Mouse (Mus musculus): ENCODE measurements around the gene Vwa1. TPM values are rescaled to one million over a fixed set of nuclear protein-coding genes. Genes with fewer than 3 reads are reported as not detected.

Gene Vwa1
- polyA plus RNA-seq, 1 experiment from 2014 or later, result 24.4 TPM

GRCm38 (mm10) chr4:155738262-155738661, 36.2 kb downstream of the Vwa1 start:
- ATAC-seq (ENCODE audit: low FRiP score), result no peak
- H3K4me2 ChIP-seq, result no peak overlapping the region
- H3K9me3 ChIP-seq, result no peaks in the 10 kb centered on the region
- H3K4me3 ChIP-seq, result no peak overlapping the region
- peaks cover 63% of the 10 kb centered on the region for H3K36me3 ChIP-seq
- 0 out of 2 replicates have a peak overlapping the region, but pooled peaks have one; percentile 24 for H3K9ac ChIP-seq
- no peaks in the 10 kb centered on the region for H3K27me3 ChIP-seq
- peaks cover 39% of the 10 kb centered on the region for H3K4me1 ChIP-seq (replicated peaks)
- H3K27ac ChIP-seq, result no peak overlapping the region
- 72% methylated on average over 8 of the region's 8 CpGs for WGBS

- 89% methylated on average over 5 of the region's 5 CpGs for WGBS
- Histone ChIP-seq H3K4me1 (replicated peaks) (peaks cover 41% of the 10 kb centered on the region), H3K27ac (0 out of 2 replicates have a peak overlapping the region, but pooled peaks have one; percentile 96), H3K9me3 (no peaks in the 10 kb centered on the region), H3K9ac (peak overlapping the region; percentile 96; the same call in 1 of the 2 replicates), H3K27me3 (no peaks in the 10 kb centered on the region), H3K4me2 (peak overlapping the region; percentile 96), H3K36me3 (peaks cover 52% of the 10 kb centered on the region), H3K4me3 (peak overlapping the region; percentile 81)
- no peak for ATAC-seq (ENCODE audit: low FRiP score)
These were observed 38.1 kb downstream of the Vwa1 start for GRCm38 (mm10) chr4:155736421-155736820.

GRCm38 (mm10) chr4:155735788-155736187, 38.7 kb downstream of the Vwa1 start:
- Histone ChIP-seq H3K4me3 (peak overlapping the region; percentile 81), H3K4me2 (peak overlapping the region; percentile 96), H3K4me1 (replicated peaks) (peaks cover 41% of the 10 kb centered on the region), H3K9me3 (no peaks in the 10 kb centered on the region), H3K36me3 (peaks cover 46% of the 10 kb centered on the region), H3K9ac (peak overlapping the region; percentile 96), H3K27ac (peak overlapping the region; percentile 96), H3K27me3 (no peaks in the 10 kb centered on the region)
- ATAC-seq (ENCODE audit: low FRiP score), result 0 out of 2 replicates have a peak, but pooled peaks have one; percentile 3
- 71% methylated on average over 5 of the region's 5 CpGs for WGBS

GRCm38 (mm10) chr4:155734951-155735702, 39.4 kb downstream of the Vwa1 start:
- peak overlapping the region; percentile 96 for H3K4me2 ChIP-seq
- no peaks in the 10 kb centered on the region for H3K9me3 ChIP-seq
- no peaks in the 10 kb centered on the region for H3K27me3 ChIP-seq
- WGBS, result 0% methylated on average over 50 of the region's 79 CpGs
- H3K4me1 ChIP-seq (replicated peaks), result peaks cover 41% of the 10 kb centered on the region
- ATAC-seq (ENCODE audit: low FRiP score), result peak; percentile 61
- H3K9ac ChIP-seq, result peak overlapping the region; percentile 96
- peak overlapping the region; percentile 96 for H3K27ac ChIP-seq
- peak overlapping the region; percentile 81 for H3K4me3 ChIP-seq
- peaks cover 39% of the 10 kb centered on the region for H3K36me3 ChIP-seq

GRCm38 (mm10) chr4:155734350-155734941, 40.1 kb downstream of the Vwa1 start, which contains the start of gene Tmem240:
Gene Tmem240 (plus strand): TSS chr4:155734800.
- Histone ChIP-seq H3K4me3 (peak within 1 kb of the TSS; percentile 81), H3K27me3 (no peaks in the 10 kb centered on the region), H3K27ac (peak within 1 kb of the TSS; percentile 96), H3K4me1 (replicated peaks) (peaks cover 41% of the 10 kb centered on the region), H3K9me3 (no peaks in the 10 kb centered on the region), H3K36me3 (peaks cover 32% of the 10 kb centered on the region), H3K4me2 (peak within 1 kb of the TSS; percentile 96), H3K9ac (peak within 1 kb of the TSS; percentile 96)
- WGBS, result under 1% methylated on average over 33 of the region's 35 CpGs
- peak; percentile 94 for ATAC-seq (ENCODE audit: low FRiP score)

- Histone ChIP-seq H3K36me3 (peaks cover 21% of the 10 kb centered on the region), H3K27ac (peak overlapping the region; percentile 96; the same call in 1 of the 2 replicates), H3K4me2 (peak overlapping the region; percentile 96; the same call in 1 of the 2 replicates), H3K9ac (no peak overlapping the region), H3K27me3 (no peaks in the 10 kb centered on the region), H3K4me3 (no peak overlapping the region), H3K9me3 (no peaks in the 10 kb centered on the region), H3K4me1 (replicated peaks) (peaks cover 41% of the 10 kb centered on the region)
- no peak for ATAC-seq (ENCODE audit: low FRiP score)
- WGBS, result 86% methylated on average over 10 of the region's 10 CpGs
These were observed 41.2 kb downstream of the Vwa1 start for GRCm38 (mm10) chr4:155733267-155733666.

- ATAC-seq (ENCODE audit: low FRiP score), result no peak
- WGBS, result 59% methylated on average over 2 of the region's 2 CpGs
- no peak overlapping the region for H3K4me2 ChIP-seq
- H3K36me3 ChIP-seq, result peaks cover 13% of the 10 kb centered on the region
- 0 out of 2 replicates have a peak overlapping the region, but pooled peaks have one; percentile 35 for H3K9ac ChIP-seq
- peaks cover 5% of the 10 kb centered on the region; the same call in 1 of the 2 replicates for H3K4me1 ChIP-seq (replicated peaks)
- no peaks in the 10 kb centered on the region for H3K27me3 ChIP-seq
- H3K27ac ChIP-seq, result no peak overlapping the region; the same call in 1 of the 2 replicates
- no peak overlapping the region for H3K4me3 ChIP-seq
- no peaks in the 10 kb centered on the region for H3K9me3 ChIP-seq
These were observed 46.5 kb downstream of the Vwa1 start for GRCm38 (mm10) chr4:155727993-155728392.

GRCm38 (mm10) chr4:155721668-155722083, 52.8 kb downstream of the Vwa1 start:
- Histone ChIP-seq H3K27me3 (no peaks in the 10 kb centered on the region), H3K4me1 (replicated peaks) (no peaks in the 10 kb centered on the region), H3K4me2 (no peak overlapping the region), H3K9me3 (no peaks in the 10 kb centered on the region), H3K9ac (no peak overlapping the region), H3K36me3 (peaks cover 20% of the 10 kb centered on the region), H3K4me3 (no peak overlapping the region), H3K27ac (no peak overlapping the region)
- 67% methylated on average over 4 of the region's 4 CpGs for WGBS
- ATAC-seq (ENCODE audit: low FRiP score), result no peak

Small RNA genes within 50 kb of the gene (microRNA-seq; reads per million reads assigned to microRNA genes)
- not detected for gene Gm27743

Other genes with a start within 250 kb of the Vwa1 start
- 82.5 and 84.5 TPM in 2 replicates for gene Nadk, start 212.3 kb downstream of the Vwa1 start, polyA plus RNA-seq (2015; fragmentation: Nextera tagmentation; extraction: Ambion mirVana)
- gene Slc35e2, start 173.3 kb downstream of the Vwa1 start, polyA plus RNA-seq (2015; fragmentation: Nextera tagmentation; extraction: Ambion mirVana), result 15.1 and 15.9 TPM in 2 replicates
- 65.2 and 65.8 TPM in 2 replicates for gene Cdk11b, start 149.8 kb downstream of the Vwa1 start, polyA plus RNA-seq (2015; fragmentation: Nextera tagmentation; extraction: Ambion mirVana)
- not detected in 2 replicates for gene Gm10563, start 129.3 kb downstream of the Vwa1 start, polyA plus RNA-seq (2015; fragmentation: Nextera tagmentation; extraction: Ambion mirVana)
- gene Mmp23, start 121.3 kb downstream of the Vwa1 start, polyA plus RNA-seq (2015; fragmentation: Nextera tagmentation; extraction: Ambion mirVana), result 3.9 and 4.5 TPM in 2 replicates
- 39.4 and 40.3 TPM in 2 replicates for gene Mib2, start 105.5 kb downstream of the Vwa1 start, polyA plus RNA-seq (2015; fragmentation: Nextera tagmentation; extraction: Ambion mirVana)
- 7.5 and 7.9 TPM in 2 replicates for gene Fndc10, start 80.4 kb downstream of the Vwa1 start, polyA plus RNA-seq (2015; fragmentation: Nextera tagmentation; extraction: Ambion mirVana)
- 171 and 177 TPM in 2 replicates for gene Ssu72, start 69.9 kb downstream of the Vwa1 start, polyA plus RNA-seq (2015; fragmentation: Nextera tagmentation; extraction: Ambion mirVana)
- gene Tmem240, start 39.9 kb downstream of the Vwa1 start, polyA plus RNA-seq (2015; fragmentation: Nextera tagmentation; extraction: Ambion mirVana), result 11.6 and 12.0 TPM in 2 replicates
- gene Atad3a, start 13.6 kb downstream of the Vwa1 start, polyA plus RNA-seq (2015; fragmentation: Nextera tagmentation; extraction: Ambion mirVana), result 78.1 and 82.3 TPM in 2 replicates
- 0.49 and 0.62 TPM in 2 replicates for gene Tmem88b, start 11.2 kb upstream of the Vwa1 start, polyA plus RNA-seq (2015; fragmentation: Nextera tagmentation; extraction: Ambion mirVana)
- not detected in 2 replicates for gene Ankrd65, start 15.7 kb upstream of the Vwa1 start, polyA plus RNA-seq (2015; fragmentation: Nextera tagmentation; extraction: Ambion mirVana)
- gene Mrpl20, start 28.2 kb upstream of the Vwa1 start, polyA plus RNA-seq (2015; fragmentation: Nextera tagmentation; extraction: Ambion mirVana), result 253 and 261 TPM in 2 replicates
- 171 and 173 TPM in 2 replicates for gene Ccnl2, start 37.8 kb upstream of the Vwa1 start, polyA plus RNA-seq (2015; fragmentation: Nextera tagmentation; extraction: Ambion mirVana)
- gene Aurkaip1, start 56.6 kb upstream of the Vwa1 start, polyA plus RNA-seq (2015; fragmentation: Nextera tagmentation; extraction: Ambion mirVana), result 142 and 148 TPM in 2 replicates
- 30.8 and 34.4 TPM in 2 replicates for gene Mxra8, start 65.0 kb upstream of the Vwa1 start, polyA plus RNA-seq (2015; fragmentation: Nextera tagmentation; extraction: Ambion mirVana)
- 7.8 and 8.5 TPM in 2 replicates for gene Dvl1, start 72.7 kb upstream of the Vwa1 start, polyA plus RNA-seq (2015; fragmentation: Nextera tagmentation; extraction: Ambion mirVana)
- 0.47 and 0.57 TPM in 2 replicates for gene Tas1r3, start 88.7 kb upstream of the Vwa1 start, polyA plus RNA-seq (2015; fragmentation: Nextera tagmentation; extraction: Ambion mirVana)
- 23.3 and 24.1 TPM in 2 replicates for gene Cptp, start 94.7 kb upstream of the Vwa1 start, polyA plus RNA-seq (2015; fragmentation: Nextera tagmentation; extraction: Ambion mirVana)
- gene Ints11, start 94.8 kb upstream of the Vwa1 start, polyA plus RNA-seq (2015; fragmentation: Nextera tagmentation; extraction: Ambion mirVana), result 74.8 and 79.2 TPM in 2 replicates
- 52.6 and 54.8 TPM in 2 replicates for gene Pusl1, start 117.1 kb upstream of the Vwa1 start, polyA plus RNA-seq (2015; fragmentation: Nextera tagmentation; extraction: Ambion mirVana)
- gene Acap3, start 117.1 kb upstream of the Vwa1 start, polyA plus RNA-seq (2015; fragmentation: Nextera tagmentation; extraction: Ambion mirVana), result 71.0 and 77.0 TPM in 2 replicates
- gene Ube2j2, start 169.1 kb upstream of the Vwa1 start, polyA plus RNA-seq (2015; fragmentation: Nextera tagmentation; extraction: Ambion mirVana), result 123 and 127 TPM in 2 replicates
- 9.2 and 12.3 TPM in 2 replicates for gene C1qtnf12, start 187.6 kb upstream of the Vwa1 start, polyA plus RNA-seq (2015; fragmentation: Nextera tagmentation; extraction: Ambion mirVana)
- gene B3galt6, start 218.0 kb upstream of the Vwa1 start, polyA plus RNA-seq (2015; fragmentation: Nextera tagmentation; extraction: Ambion mirVana), result 26.6 and 27.6 TPM in 2 replicates
- 126 and 127 TPM in 2 replicates for gene Sdf4, start 218.2 kb upstream of the Vwa1 start, polyA plus RNA-seq (2015; fragmentation: Nextera tagmentation; extraction: Ambion mirVana)
- gene Tnfrsf4, start 239.1 kb upstream of the Vwa1 start, polyA plus RNA-seq (2015; fragmentation: Nextera tagmentation; extraction: Ambion mirVana), result 0.55 and 1.0 TPM in 2 replicates

Measured in hindbrain, embryonic 13.5 days (tissue).